7 mouse cellular contexts compared by ENCODE assay signal in genomic region chr19:37174716-37175435, GRCm38 (mm10). TPM values are rescaled to one million over a fixed set of nuclear protein-coding genes. Genes with fewer than 3 reads are reported as not detected.
DNase-seq lines count a peak whose midpoint lies in the region; ATAC-seq lines count a peak whose summit lies in the region.

No protein-coding gene starts in this region.

- H3K9me3 ChIP-seq in intestine, embryonic 14.5 days (ENCODE audit: control insufficient read depth, low read length): no peaks in the 10 kb centered on the region

- under 1% methylated on average over 36 of the region's 36 CpGs for WGBS in intestine, embryonic 14.5 days

- peaks cover 8% of the 10 kb centered on the region; the same call in 1 of the 2 replicates for H3K4me1 ChIP-seq in intestine, embryonic 14.5 days (replicated peaks; ENCODE audit: control insufficient read depth, insufficient read depth, low read length)

- H3K4me2 ChIP-seq in intestine, embryonic 14.5 days (ENCODE audit: low read length): peak overlapping the region; percentile 74

- intact Hi-C loops in gastrocnemius, postnatal 14 days (cut with DNase I; ENCODE audit: low total_unique reads): loop anchor here (10.0 kb wide), 1 partner anchor 60 kb away; no protein-coding TSS in a partner anchor
- intact Hi-C loops in left cerebral cortex, postnatal 25 days (cut with DNase I): loop anchor here (2.0 to 5.0 kb wide), 4 partner anchors 32 to 123 kb away; partner anchors contain the start of gene March5

- ATAC-seq in intestine, embryonic 14.5 days (replicated peaks; ENCODE audit: low FRiP score, low TSS enrichment, low read depth): peak; percentile 67; the same call in 1 of the 2 replicates
- 0 out of 2 replicates have a peak, but pooled peaks have one; percentile 41 for ATAC-seq in megakaryocyte-erythroid progenitor cell, adult 5-6 weeks (replicated peaks; ENCODE audit: low FRiP score, low TSS enrichment, poor library complexity, severe bottlenecking)

- peaks cover 33% of the 10 kb centered on the region for H3K27me3 ChIP-seq in intestine, embryonic 14.5 days (replicated peaks; ENCODE audit: control insufficient read depth, insufficient read depth, low read length)

- H3K4me3 ChIP-seq in intestine, embryonic 14.5 days (ENCODE audit: low read depth, low read length): peak overlapping the region; percentile 47

- H3K36me3 ChIP-seq in intestine, embryonic 14.5 days (ENCODE audit: control insufficient read depth, insufficient read depth, low read length): no peaks in the 10 kb centered on the region

- H3K27ac ChIP-seq in intestine, embryonic 14.5 days (ENCODE audit: low read depth): peak overlapping the region; percentile 44; the same call in 1 of the 2 replicates

- peak; percentile 18 for DNase-seq in T-cell, adult 2 months (ENCODE audit: low spot score)
- DNase-seq in cerebellum, postnatal 4 days (ENCODE audit: low spot score in 2 of 2): peak; percentile 34 to 43
- peak; percentile 28 for DNase-seq in gastrocnemius, postnatal 14 days
- peak; percentile 84 for DNase-seq in intestine, embryonic 14.5 days (ENCODE audit: low spot score)
- DNase-seq in left cerebral cortex, postnatal 25 days (ENCODE audit: low spot score in 2 of 2): peak; percentile 69 to 84
- DNase-seq in right cerebral cortex, postnatal 4 days: peak; percentile 63

- H3K9ac ChIP-seq in intestine, embryonic 14.5 days (ENCODE audit: low read length): peak overlapping the region; percentile 40

RNA-seq across cellular contexts. Expression of gene March5, which starts 32.5 kb away (rescaled TPM):
- 10 to 100 TPM; 61.5 to 64.8 TPM for total RNA-seq in gastrocnemius, postnatal 14 days (2021)
- 83.9 and 86.5 TPM in 2 replicates for polyA plus RNA-seq in intestine, embryonic 14.5 days (2014; fragmentation: Nextera tagmentation; extraction: Ambion mirVana)
- 10 to 100 TPM; 85.1 to 90.4 TPM for total RNA-seq in left cerebral cortex, postnatal 25 days (2021)
- total RNA-seq in megakaryocyte-erythroid progenitor cell, adult 5-6 weeks (2014; fragmentation: Nextera tagmentation): 138 TPM in 2 replicates
- 77.5 and 90.8 TPM in 2 replicates for total RNA-seq in megakaryocyte-erythroid progenitor cell, adult 5-6 weeks (2017)

RNA-seq across cellular contexts. Expression of gene Cpeb3, which starts 33.5 kb away (rescaled TPM):
- total RNA-seq in gastrocnemius, postnatal 14 days (2021): 10 to 100 TPM; 33.6 to 37.2 TPM
- 0.66 and 0.85 TPM in 2 replicates for polyA plus RNA-seq in intestine, embryonic 14.5 days (2014; fragmentation: Nextera tagmentation; extraction: Ambion mirVana)
- 10 to 100 TPM; 78.9 to 83.5 TPM for total RNA-seq in left cerebral cortex, postnatal 25 days (2021)
- total RNA-seq in megakaryocyte-erythroid progenitor cell, adult 5-6 weeks (2014; fragmentation: Nextera tagmentation): 3.1 and 3.6 TPM in 2 replicates
- total RNA-seq in megakaryocyte-erythroid progenitor cell, adult 5-6 weeks (2017): 0.80 and 4.1 TPM in 2 replicates

Comparison
In these comparisons a context has a peak if more than half of its experiments do, and no peak if none do; other contexts are left out.
1. Peak in every context shown above with its lines: DNase-seq, ATAC-seq, H3K4me3 ChIP-seq and H3K27ac ChIP-seq.
2. DNase-seq: peak in every context shown above with its lines; median percentile 84 in intestine, embryonic 14.5 days; 76 in left cerebral cortex, postnatal 25 days; 63 in right cerebral cortex, postnatal 4 days; 38 in cerebellum, postnatal 4 days; 28 in gastrocnemius, postnatal 14 days; 18 in T-cell, adult 2 months.
3. RNA of gene Cpeb3, which starts 33.5 kb away (total RNA-seq): 78.9 to 83.5 TPM in left cerebral cortex, postnatal 25 days and 33.6 to 37.2 TPM in gastrocnemius, postnatal 14 days; 0.80 to 4.1 TPM in megakaryocyte-erythroid progenitor cell, adult 5-6 weeks; every median in the first group is over 4 times any median in the second.